Mouse (Mus musculus) myocyte (in vitro differentiated cells): ENCODE data around the gene Tiam1. TPM values are rescaled to one million over a fixed set of nuclear protein-coding genes. Genes with fewer than 3 reads are reported as not detected.

Source experiments
- H3K27me3 ChIP-seq: one replicate; pipeline ENCODE4 v1.6.1; 2011; ENCODE audit not compliant: control insufficient read depth, insufficient read depth, insufficient read length
- H3K36me3 ChIP-seq: one replicate; pipeline ENCODE4 v1.6.1; 2011; ENCODE audit not compliant: control insufficient read depth, insufficient read depth
- H3K4me2 ChIP-seq: one replicate; pipeline ENCODE4 v1.6.1; 2011; ENCODE audit warnings: low read depth, control low read depth
- H3K4me3 ChIP-seq: one replicate; pipeline ENCODE4 v1.5.1; 2011; ENCODE audit warnings: mild to moderate bottlenecking, control low read depth, moderate library complexity
- H3K79me2 ChIP-seq: one replicate; pipeline ENCODE4 v1.6.1; 2011; ENCODE audit not compliant: control insufficient read depth, insufficient read depth
- H3ac ChIP-seq: one replicate; pipeline ENCODE4 v1.6.1; 2011; ENCODE audit not compliant: control insufficient read depth, insufficient read length
- CEBPB ChIP-seq: IDR thresholded peaks from 2 replicates; pipeline ENCODE4 v1.6.1; 2011; ENCODE audit warnings: mild to moderate bottlenecking, moderate library complexity; ENCODE audit not compliant: poor library complexity, insufficient read depth, severe bottlenecking
- E2F4 ChIP-seq: IDR thresholded peaks from one replicate; pipeline ENCODE4 v1.6.1; 2011; ENCODE audit warnings: mild to moderate bottlenecking, control low read depth, moderate library complexity; ENCODE audit not compliant: insufficient read depth
- MAX ChIP-seq: IDR thresholded peaks from one replicate; pipeline ENCODE4 v1.6.1; 2011; ENCODE audit warnings: low read depth, mild to moderate bottlenecking, control low read depth
- MYOD1 ChIP-seq, 3 experiments: IDR thresholded peaks; one replicate each; pipeline ENCODE4 v1.6.1; 2011; ENCODE audit warnings: control low read depth in 2 of 3, low read depth in 2 of 3, mild to moderate bottlenecking in 2 of 3, moderate library complexity in 1 of 3; ENCODE audit not compliant: insufficient read length in 2 of 3, control insufficient read depth in 1 of 3
- MYOG ChIP-seq, 3 experiments: IDR thresholded peaks; one replicate each; pipeline ENCODE4 v1.6.1; 2011; ENCODE audit warnings: control low read depth in 2 of 3, low read depth in 2 of 3, mild to moderate bottlenecking in 2 of 3; ENCODE audit not compliant: insufficient read length in 2 of 3, control insufficient read depth in 1 of 3, insufficient read depth in 1 of 3
- POLR2A ChIP-seq: IDR thresholded peaks from one replicate; pipeline ENCODE4 v1.6.1; 2011; ENCODE audit warnings: low read depth, mild to moderate bottlenecking, control low read depth, moderate library complexity; ENCODE audit not compliant: insufficient read length
- POLR2AphosphoS2 ChIP-seq: IDR thresholded peaks from one replicate; pipeline ENCODE4 v1.6.1; 2011; ENCODE audit warnings: low read depth, control low read depth; ENCODE audit not compliant: insufficient read length
- REST ChIP-seq: IDR thresholded peaks from one replicate; pipeline ENCODE4 v1.6.1; 2011; ENCODE audit warnings: mild to moderate bottlenecking, control low read depth, moderate library complexity; ENCODE audit not compliant: insufficient read depth, insufficient read length
- SRF ChIP-seq: IDR thresholded peaks from one replicate; pipeline ENCODE4 v1.6.1; 2011; ENCODE audit warnings: low read depth; ENCODE audit not compliant: control insufficient read depth, insufficient read length
- TCF12 ChIP-seq: IDR thresholded peaks from one replicate; pipeline ENCODE4 v1.6.1; 2011; ENCODE audit warnings: mild to moderate bottlenecking, control low read depth; ENCODE audit not compliant: poor library complexity, insufficient read depth, severe bottlenecking
- TCF3 ChIP-seq: IDR thresholded peaks from one replicate; pipeline ENCODE4 v1.6.1; 2011; ENCODE audit warnings: low read depth, control low read depth; ENCODE audit not compliant: insufficient read length
- USF1 ChIP-seq: IDR thresholded peaks from one replicate; pipeline ENCODE4 v1.6.1; 2011; ENCODE audit warnings: low read depth, mild to moderate bottlenecking, control low read depth, moderate library complexity
- polyA plus RNA-seq: library from polyadenylated mRNA; unstranded; fragments of >200 nt; fragmentation: generic; extraction: Trizol; gene quantifications from one replicate; pipeline ENCODE4 v1.2.1, GENCODE M21; 2012; ENCODE audit warnings: missing spikeins

Gene Tiam1
- polyA plus RNA-seq, 1 experiment: 2.2 TPM

DNA sequence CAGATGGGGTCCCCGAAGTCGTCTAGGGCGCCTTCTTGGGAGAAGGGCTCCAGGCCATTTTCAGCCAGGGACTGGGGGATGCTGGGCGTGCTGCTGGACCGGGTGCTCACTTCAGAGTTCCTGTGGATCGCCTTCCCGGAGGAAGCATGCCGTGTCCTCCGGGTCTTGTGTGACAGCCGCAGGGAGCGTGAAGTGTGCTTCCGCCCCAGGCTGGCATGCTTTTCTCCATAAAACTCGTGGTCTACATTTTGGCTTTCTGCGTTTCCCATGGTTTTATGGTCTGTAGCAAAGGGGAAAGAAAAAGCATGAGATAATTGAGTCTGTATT is 245.3 kb downstream of the Tiam1 start:
- H3K4me2 ChIP-seq: no peak overlapping the region
- H3K4me3 ChIP-seq: no peak overlapping the region
- no peak for TF ChIP-seq REST
- no peak for TF ChIP-seq TCF12
- H3K27me3 ChIP-seq: no peaks in the 10 kb centered on the region
- H3K36me3 ChIP-seq: no peaks in the 10 kb centered on the region
- no peaks in the 10 kb centered on the region for H3K79me2 ChIP-seq
- no peak overlapping the region for H3ac ChIP-seq

DNA sequence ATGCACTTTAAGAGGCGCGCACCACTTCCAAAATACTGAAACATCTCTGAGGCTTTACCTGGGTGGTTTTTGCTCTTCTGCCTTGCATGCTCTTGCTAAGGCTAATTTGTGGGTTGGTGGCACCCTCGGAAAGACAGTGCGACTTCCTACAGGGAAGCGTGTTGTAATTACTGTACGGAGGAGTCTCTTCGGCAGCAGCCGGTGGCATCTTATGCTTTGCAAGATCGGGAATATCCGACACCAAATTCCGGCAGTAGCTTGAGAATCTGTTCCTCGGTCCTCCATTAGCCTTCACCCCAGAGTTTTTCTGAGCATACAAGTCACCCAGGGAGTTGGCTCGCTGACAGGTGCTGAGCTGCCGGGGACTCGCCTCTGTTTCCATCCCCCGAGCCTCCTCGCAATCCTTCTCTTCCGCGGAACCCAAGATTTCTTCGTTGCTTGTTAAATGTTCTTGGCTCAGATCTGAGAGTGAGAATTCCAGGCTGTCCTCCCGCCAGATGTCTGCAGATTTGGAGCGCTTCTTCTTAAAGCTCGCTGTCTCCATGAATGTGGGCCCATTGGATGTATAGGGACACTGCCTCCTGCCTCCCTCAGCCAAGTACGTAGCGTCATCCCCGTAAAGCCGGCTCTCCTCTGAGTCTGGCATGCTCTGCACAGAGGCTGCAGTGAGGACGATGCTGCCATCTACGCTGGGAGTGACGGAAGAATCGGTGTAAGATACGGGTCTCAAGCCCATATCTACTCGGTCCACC is 245.8 kb downstream of the Tiam1 start:
- Histone ChIP-seq H3K4me2 (no peak overlapping the region), H3K36me3 (no peaks in the 10 kb centered on the region), H3K4me3 (no peak overlapping the region), H3K79me2 (no peaks in the 10 kb centered on the region), H3K27me3 (no peaks in the 10 kb centered on the region), H3ac (no peak overlapping the region)
- no peak for TF ChIP-seq REST
- TF ChIP-seq MYOD1 (IDR thresholded peaks at IDR 0.05; ENCODE audit: control insufficient read depth in 1 of 3, insufficient read length in 2 of 3, low read depth in 2 of 3): no peak
- TF ChIP-seq POLR2AphosphoS2: no peak
- no peak for TF ChIP-seq CEBPB

DNA sequence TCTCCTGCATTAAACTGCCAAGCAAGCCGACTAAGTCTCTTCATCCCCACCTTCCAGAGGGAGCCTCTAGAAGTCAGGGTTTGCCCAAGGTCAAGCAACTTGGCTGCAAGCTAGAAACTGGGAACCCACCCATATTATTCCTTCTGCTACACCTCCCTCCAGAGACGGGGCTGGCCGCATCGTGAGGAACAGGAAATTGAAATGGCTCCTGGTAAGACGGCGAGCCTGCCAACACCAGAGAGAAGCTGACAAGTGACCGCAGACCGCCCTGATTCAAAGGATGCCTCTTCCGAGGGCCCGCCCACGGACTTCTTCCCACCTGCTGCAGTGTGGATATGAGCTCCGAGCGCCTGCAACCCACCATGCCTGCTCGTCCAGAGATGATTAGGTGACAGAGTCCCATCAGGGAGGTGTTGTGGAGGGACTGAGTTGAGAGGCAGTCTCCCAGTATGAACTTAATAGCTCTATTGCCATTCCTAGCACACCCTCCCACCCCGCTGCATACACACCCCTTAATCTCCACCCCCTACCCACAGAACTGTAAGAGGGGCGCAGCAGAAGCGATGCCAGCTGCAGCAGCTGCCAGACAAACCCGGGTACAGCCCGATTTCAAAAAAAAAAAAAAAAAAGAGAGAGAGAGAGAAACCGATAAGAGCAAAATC is 246.6 kb downstream of the Tiam1 start:
- H3ac ChIP-seq: no peak overlapping the region
- H3K79me2 ChIP-seq: no peaks in the 10 kb centered on the region
- H3K27me3 ChIP-seq: no peaks in the 10 kb centered on the region
- no peak overlapping the region for H3K4me3 ChIP-seq
- no peaks in the 10 kb centered on the region for H3K36me3 ChIP-seq
- no peak overlapping the region for H3K4me2 ChIP-seq
- TF ChIP-seq SRF (no peak), REST (no peak), USF1 (no peak), MAX (no peak), TCF12 (no peak), TCF3 (no peak), POLR2AphosphoS2 (no peak), MYOD1 (IDR thresholded peaks at IDR 0.05; ENCODE audit: control insufficient read depth in 1 of 3, insufficient read length in 2 of 3, low read depth in 2 of 3) (no peak), CEBPB (no peak), E2F4 (no peak), POLR2A (no peak), MYOG (IDR thresholded peaks at IDR 0.05; ENCODE audit: control insufficient read depth in 1 of 3, insufficient read depth in 1 of 3, insufficient read length in 2 of 3, low read depth in 2 of 3) (no peak)

DNA sequence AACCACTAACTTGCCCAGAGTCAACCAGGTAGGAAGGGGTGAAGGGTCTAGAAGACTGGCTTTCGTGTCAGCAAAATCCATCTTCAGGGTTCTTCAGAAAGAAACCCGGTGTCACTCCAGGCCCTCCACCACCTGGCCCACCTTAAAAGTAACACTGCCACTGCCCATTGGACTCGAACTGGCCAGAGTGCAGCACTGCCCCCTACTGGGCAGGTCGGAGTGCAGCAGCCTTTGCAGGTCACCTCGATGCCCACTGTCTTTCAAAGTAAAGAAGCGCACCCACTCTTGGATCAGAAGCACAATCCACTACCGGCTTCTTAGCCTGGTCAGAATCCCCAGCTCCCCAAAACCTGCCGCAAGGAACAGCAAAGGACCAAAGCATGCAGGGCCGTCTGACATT is 247.2 kb downstream of the Tiam1 start:
- H3K4me2 ChIP-seq: no peak overlapping the region
- H3K27me3 ChIP-seq: no peaks in the 10 kb centered on the region
- no peak overlapping the region for H3K4me3 ChIP-seq
- H3K36me3 ChIP-seq: no peaks in the 10 kb centered on the region
- H3ac ChIP-seq: no peak overlapping the region
- H3K79me2 ChIP-seq: no peaks in the 10 kb centered on the region
- TF ChIP-seq POLR2A (no peak), USF1 (no peak), MYOG (IDR thresholded peaks at IDR 0.05; ENCODE audit: control insufficient read depth in 1 of 3, insufficient read depth in 1 of 3, insufficient read length in 2 of 3, low read depth in 2 of 3) (no peak)

DNA sequence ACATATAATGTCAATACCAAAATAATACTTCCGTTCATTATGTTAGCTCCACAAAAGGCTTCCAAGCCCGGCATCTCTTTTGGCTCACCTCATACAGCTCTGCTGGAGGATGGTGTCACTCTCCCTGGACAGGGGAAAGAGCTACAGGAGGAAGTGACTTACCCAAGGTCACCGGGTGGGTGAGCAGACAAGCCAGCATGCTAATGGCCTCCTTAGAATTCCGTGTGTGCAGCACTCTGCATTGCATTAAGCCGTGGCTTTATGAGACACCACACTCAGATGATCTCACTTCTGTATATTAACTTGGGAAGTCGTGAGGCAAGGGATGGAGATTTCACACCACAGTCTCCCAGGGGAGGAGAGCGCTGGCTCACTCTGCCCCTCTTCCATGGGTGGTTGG is 248.3 kb downstream of the Tiam1 start:
- Histone ChIP-seq H3K4me3 (no peak overlapping the region), H3K79me2 (no peaks in the 10 kb centered on the region), H3K4me2 (no peak overlapping the region), H3ac (no peak overlapping the region), H3K36me3 (no peaks in the 10 kb centered on the region), H3K27me3 (no peaks in the 10 kb centered on the region)
- TF ChIP-seq USF1 (no peak), POLR2AphosphoS2 (no peak), REST (no peak)

DNA sequence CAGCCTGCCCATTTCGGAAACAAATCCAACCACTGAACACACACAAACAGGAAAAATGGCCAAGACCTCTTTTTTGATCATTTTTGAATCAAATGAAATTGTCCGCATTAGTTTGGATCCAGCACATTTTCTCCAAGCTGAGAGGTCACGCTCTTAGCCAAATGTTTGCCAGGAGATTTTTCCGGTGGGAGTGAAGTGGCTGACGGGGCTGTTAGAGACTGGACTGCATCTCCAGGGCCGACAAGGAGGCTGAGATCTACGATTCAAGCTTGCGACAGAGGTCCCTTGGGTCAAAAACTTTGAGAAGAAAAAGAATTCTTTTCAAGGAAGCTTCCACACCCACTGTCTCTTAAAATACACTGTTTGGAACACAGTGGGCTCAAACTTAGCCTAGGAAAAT is 248.8 kb downstream of the Tiam1 start:
- no peaks in the 10 kb centered on the region for H3K36me3 ChIP-seq

More for the DNA sequence above, 248.8 kb downstream of the Tiam1 start:
- H3K4me3 ChIP-seq: no peak overlapping the region
- H3ac ChIP-seq: no peak overlapping the region
- no peaks in the 10 kb centered on the region for H3K79me2 ChIP-seq
- TF ChIP-seq TCF3 (no peak), POLR2A (no peak), CEBPB (no peak), POLR2AphosphoS2 (no peak), TCF12 (no peak), REST (no peak)
- H3K4me2 ChIP-seq: no peak overlapping the region
- no peaks in the 10 kb centered on the region for H3K27me3 ChIP-seq
